Mouse (Mus musculus) myocyte (in vitro differentiated cells): ENCODE results near the gene Prkch.

ENCODE experiments used
- CEBPB ChIP-seq: IDR thresholded peaks from 2 replicates; pipeline ENCODE4 v1.6.1; 2011; ENCODE audit warnings: mild to moderate bottlenecking, moderate library complexity; ENCODE audit not compliant: poor library complexity, insufficient read depth, severe bottlenecking
- E2F4 ChIP-seq: IDR thresholded peaks from one replicate; pipeline ENCODE4 v1.6.1; 2011; ENCODE audit warnings: mild to moderate bottlenecking, control low read depth, moderate library complexity; ENCODE audit not compliant: insufficient read depth
- MAX ChIP-seq: IDR thresholded peaks from one replicate; pipeline ENCODE4 v1.6.1; 2011; ENCODE audit warnings: low read depth, mild to moderate bottlenecking, control low read depth
- MYOD1 ChIP-seq, 3 experiments: IDR thresholded peaks; one replicate each; pipeline ENCODE4 v1.6.1; 2011; ENCODE audit warnings: control low read depth in 2 of 3, low read depth in 2 of 3, mild to moderate bottlenecking in 2 of 3, moderate library complexity in 1 of 3; ENCODE audit not compliant: insufficient read length in 2 of 3, control insufficient read depth in 1 of 3
- MYOG ChIP-seq, 3 experiments: IDR thresholded peaks; one replicate each; pipeline ENCODE4 v1.6.1; 2011; ENCODE audit warnings: control low read depth in 2 of 3, low read depth in 2 of 3, mild to moderate bottlenecking in 2 of 3; ENCODE audit not compliant: insufficient read length in 2 of 3, control insufficient read depth in 1 of 3, insufficient read depth in 1 of 3
- POLR2A ChIP-seq: IDR thresholded peaks from one replicate; pipeline ENCODE4 v1.6.1; 2011; ENCODE audit warnings: low read depth, mild to moderate bottlenecking, control low read depth, moderate library complexity; ENCODE audit not compliant: insufficient read length
- POLR2AphosphoS2 ChIP-seq: IDR thresholded peaks from one replicate; pipeline ENCODE4 v1.6.1; 2011; ENCODE audit warnings: low read depth, control low read depth; ENCODE audit not compliant: insufficient read length
- REST ChIP-seq: IDR thresholded peaks from one replicate; pipeline ENCODE4 v1.6.1; 2011; ENCODE audit warnings: mild to moderate bottlenecking, control low read depth, moderate library complexity; ENCODE audit not compliant: insufficient read depth, insufficient read length
- USF1 ChIP-seq: IDR thresholded peaks from one replicate; pipeline ENCODE4 v1.6.1; 2011; ENCODE audit warnings: low read depth, mild to moderate bottlenecking, control low read depth, moderate library complexity

DNA sequence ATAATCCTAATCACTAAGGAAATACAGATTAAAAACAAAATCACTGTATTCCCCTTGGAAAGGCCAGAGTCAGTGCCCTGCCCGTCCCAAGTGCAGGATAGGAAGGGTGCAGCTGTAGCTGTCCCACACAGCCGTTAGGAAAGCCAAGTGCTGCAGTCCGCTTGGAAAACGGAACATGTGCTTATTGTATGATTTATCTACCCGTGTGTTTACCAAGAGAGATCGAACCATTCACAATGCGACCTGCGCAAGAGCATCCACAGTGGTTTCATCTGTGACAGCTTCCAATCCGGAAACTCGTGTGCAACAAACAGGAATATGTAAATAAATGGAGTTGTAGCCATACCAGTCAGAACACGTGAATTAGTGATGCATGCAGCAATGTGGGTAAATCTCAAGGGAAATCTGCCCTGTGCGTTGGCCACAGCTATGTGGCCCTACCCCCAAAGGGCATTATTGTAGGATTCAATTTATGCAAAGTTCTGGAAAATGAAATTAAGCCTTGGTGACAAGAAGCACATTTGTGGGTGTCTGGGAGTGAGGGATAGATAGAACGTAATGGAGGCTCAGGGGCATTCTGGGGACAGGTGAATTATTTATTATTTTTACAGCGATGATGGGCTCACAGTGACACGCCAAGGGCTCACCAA is 6.2 kb downstream of the Prkch start:
- TF ChIP-seq CEBPB (no peak), POLR2A (no peak), USF1 (no peak), MYOD1 (IDR thresholded peaks at IDR 0.05; ENCODE audit: control insufficient read depth in 1 of 3, insufficient read length in 2 of 3, low read depth in 2 of 3) (no peak), MYOG (IDR thresholded peaks at IDR 0.05; ENCODE audit: control insufficient read depth in 1 of 3, insufficient read depth in 1 of 3, insufficient read length in 2 of 3, low read depth in 2 of 3) (no peak), POLR2AphosphoS2 (no peak), MAX (no peak), E2F4 (no peak), REST (no peak)
